Mouse (Mus musculus) kidney, postnatal 0 days (tissue): Measurements from ENCODE around the gene Adcy10. TPM values are rescaled to one million over a fixed set of nuclear protein-coding genes. Genes with fewer than 3 reads are reported as not detected.

ENCODE experiments used
- ATAC-seq: fragments of 200-750 bp; cut with Nextera tagmentation; replicated peaks from 2 replicates; pipeline ENCODE4 v1.8.0; 2017; ENCODE audit warnings: low read depth, moderate number of reproducible peaks, moderate TSS enrichment, moderate library complexity; ENCODE audit not compliant: low FRiP score
- DNase-seq: peaks from one replicate; pipeline ENCODE4 v3.0.0-alpha.2; 2016; ENCODE audit warnings: low spot score
- H3K27ac ChIP-seq: fragments of 300-500 bp; sonication (generic); 2 replicates; pipeline ENCODE4 v1.5.1; 2014; ENCODE audit warnings: mild to moderate bottlenecking
- H3K27me3 ChIP-seq: fragments of 300-500 bp; sonication (generic); 2 replicates; pipeline ENCODE4 v1.6.1; 2014; ENCODE audit warnings: low read length, mixed read lengths; ENCODE audit not compliant: insufficient read depth
- H3K36me3 ChIP-seq: fragments of 300-500 bp; sonication (generic); 2 replicates; pipeline ENCODE4 v1.6.1; 2014; ENCODE audit warnings: low read length, mixed read lengths; ENCODE audit not compliant: insufficient read depth
- H3K4me1 ChIP-seq: fragments of 300-500 bp; sonication (generic); replicated peaks from 2 replicates; pipeline ENCODE4 v1.6.1; 2014; ENCODE audit warnings: antibody characterized with exemption, low read length, mixed read lengths; ENCODE audit not compliant: insufficient read depth
- H3K4me2 ChIP-seq: fragments of 300-500 bp; sonication (generic); 2 replicates; pipeline ENCODE4 v1.6.1; 2014; ENCODE audit warnings: mild to moderate bottlenecking, low read length, moderate library complexity, mixed read lengths
- H3K4me3 ChIP-seq: fragments of 300-500 bp; sonication (generic); replicated peaks from 2 replicates; pipeline ENCODE4 v1.5.1; 2014; ENCODE audit warnings: low read depth, low read length
- H3K9ac ChIP-seq: fragments of 300-500 bp; sonication (generic); 2 replicates; pipeline ENCODE4 v1.6.1; 2014; ENCODE audit warnings: low read depth, low read length
- H3K9me3 ChIP-seq: fragments of 300-500 bp; sonication (generic); replicated peaks from 2 replicates; pipeline ENCODE4 v1.6.1; 2016; ENCODE audit warnings: low read length, inconsistent platforms, mixed read lengths
- CTCF ChIP-seq: IDR thresholded peaks from 2 replicates; pipeline ENCODE4 v1.5.1; 2016; ENCODE audit warnings: antibody characterized with exemption, low read depth, mild to moderate bottlenecking, moderate library complexity
- WGBS: fragments of 180-500 bp; shearing (Covaris S2); extraction: QIAGEN DNeasy Blood & Tissue Kit; methylation state at CpG from one replicate; pipeline ENCODE4 v1.1.7; 2014; 5-methylcytosine and 5-hydroxymethylcytosine counted together
- polyA plus RNA-seq: library from polyadenylated mRNA; unstranded; fragments of >200 nt; fragmentation: Nextera tagmentation; extraction: Ambion mirVana; gene quantifications from 2 replicates; pipeline ENCODE4 v1.2.1, GENCODE M21; 2015

Adcy10 gene
- polyA plus RNA-seq, 1 experiment from 2014 or later, result not detected

DNA sequence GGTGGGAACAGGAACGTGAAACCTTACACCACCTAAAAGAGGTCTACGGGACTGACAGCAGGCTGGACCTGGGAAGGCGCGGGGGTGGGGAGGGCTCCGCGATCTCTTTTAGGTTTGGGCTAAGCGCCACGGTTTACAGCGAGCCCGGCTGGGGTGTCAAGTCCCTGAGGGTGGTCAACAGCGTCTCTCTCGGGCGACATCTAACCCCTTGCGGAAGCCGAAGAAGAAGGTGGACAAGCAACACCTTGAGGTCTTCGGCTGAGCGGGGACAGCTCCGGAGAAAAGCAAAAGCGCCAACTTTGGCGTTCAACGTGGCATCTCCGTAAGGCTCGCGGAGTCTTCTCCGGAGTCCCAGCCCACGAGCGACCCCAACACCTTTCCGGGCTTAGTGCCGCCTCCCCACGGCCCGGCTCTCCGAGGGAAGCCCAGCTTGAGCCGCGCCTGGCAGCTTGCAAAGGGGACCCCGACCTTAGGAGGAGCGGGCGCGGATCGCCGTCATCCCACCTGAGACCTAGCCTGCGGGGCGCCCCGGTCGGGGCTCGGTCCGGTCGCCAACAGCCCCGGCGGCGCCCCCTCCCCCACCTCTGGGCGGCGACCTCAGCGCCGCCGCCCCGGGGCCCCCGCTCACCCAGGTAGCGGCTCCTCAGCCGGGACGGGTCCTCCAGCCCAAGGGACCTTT is 25.3 kb upstream of the Adcy10 start:
- TF ChIP-seq CTCF, result no peak
- Histone ChIP-seq H3K4me1 (no peaks in the 10 kb centered on the region), H3K4me2 (peak overlapping the region; percentile 80), H3K9ac (peak overlapping the region; percentile 92), H3K27ac (peak overlapping the region; percentile 99), H3K27me3 (no peaks in the 10 kb centered on the region), H3K9me3 (no peaks in the 10 kb centered on the region), H3K4me3 (peak overlapping the region; percentile 99), H3K36me3 (no peaks in the 10 kb centered on the region)
- DNase-seq (peak; percentile 69), ATAC-seq (no peak)
- WGBS, result under 1% methylated on average over 58 of the region's 60 CpGs

DNA sequence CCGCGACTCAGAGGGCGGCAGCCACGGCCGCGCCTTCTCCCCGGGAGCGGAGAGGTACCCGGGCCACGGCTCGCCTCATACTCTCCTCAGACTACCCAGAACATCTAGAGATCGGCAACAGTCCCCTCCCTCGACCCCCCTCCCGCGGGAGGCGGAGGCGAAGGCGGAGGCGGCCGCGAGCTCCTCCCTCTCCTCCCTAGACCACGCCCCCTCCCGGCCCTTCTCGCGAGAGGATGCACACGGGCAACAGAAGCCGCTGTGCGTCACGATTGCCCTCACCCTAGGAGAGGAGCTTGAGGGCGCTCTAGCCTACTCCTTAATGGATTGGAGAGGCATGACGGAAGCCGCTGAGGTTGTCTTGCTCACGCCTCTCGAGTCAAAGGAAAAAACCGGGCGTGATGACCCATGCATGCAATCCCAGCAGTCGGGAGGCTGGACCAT is 24.6 kb upstream of the Adcy10 start, which contains the start of the genes Dcaf6 and Mpc2:
Gene Dcaf6, minus strand, starts transcription at position 116 of the 441 bp plus-strand sequence.
Gene Mpc2, plus strand, starts transcription at position 278 of the 441 bp plus-strand sequence.
- WGBS, result under 1% methylated on average over 28 of the region's 37 CpGs
- Histone ChIP-seq H3K27me3 (no peaks in the 10 kb centered on the region), H3K9me3 (no peaks in the 10 kb centered on the region), H3K27ac (peak within 1 kb of the TSS; percentile 99), H3K36me3 (no peaks in the 10 kb centered on the region), H3K9ac (peak within 1 kb of the TSS; percentile 92), H3K4me3 (peak within 1 kb of the TSS; percentile 99), H3K4me1 (no peaks in the 10 kb centered on the region), H3K4me2 (peak within 1 kb of the TSS; percentile 80)
- TF ChIP-seq CTCF, result peak; percentile 59
- ATAC-seq (peak; percentile 93), DNase-seq (peak; percentile 98)

DNA sequence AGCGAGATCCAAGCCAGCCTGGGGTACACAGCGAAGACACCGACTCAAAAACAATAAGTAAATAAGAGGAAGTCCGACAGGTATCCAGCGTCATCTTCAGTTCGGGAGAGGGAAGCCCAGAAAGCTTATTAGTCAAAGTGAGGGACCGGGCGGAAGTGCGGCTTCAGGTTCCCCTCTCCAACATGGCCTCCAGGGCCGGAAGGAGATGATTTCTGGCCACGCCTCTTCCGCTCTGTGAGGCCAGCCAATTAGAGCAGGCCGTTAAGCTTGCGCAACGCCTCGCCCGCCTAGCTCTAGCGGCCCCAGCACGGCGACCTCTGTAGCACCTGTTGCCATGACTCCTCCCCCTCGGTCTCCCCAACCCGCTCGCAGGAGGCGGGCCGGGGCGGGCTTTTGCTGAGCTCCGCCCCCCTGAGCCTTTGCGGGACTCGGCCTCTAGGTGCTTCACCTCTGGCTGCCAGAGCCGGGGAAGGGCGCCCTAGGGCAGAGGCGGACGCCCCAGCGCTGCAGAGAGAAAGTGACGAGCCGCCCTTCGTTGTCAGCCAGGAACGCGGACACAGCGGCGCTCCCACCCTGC is 24.1 kb upstream of the Adcy10 start:
- Histone ChIP-seq H3K36me3 (no peaks in the 10 kb centered on the region), H3K9me3 (no peaks in the 10 kb centered on the region), H3K4me2 (peak overlapping the region; percentile 74), H3K4me3 (peak overlapping the region; percentile 99), H3K27me3 (no peaks in the 10 kb centered on the region), H3K4me1 (no peaks in the 10 kb centered on the region), H3K9ac (peak overlapping the region; percentile 92), H3K27ac (peak overlapping the region; percentile 99)
- WGBS, result 2% methylated on average over 41 of the region's 41 CpGs
- DNase-seq (peak; percentile 100), ATAC-seq (peak; percentile 97)
- TF ChIP-seq CTCF, result peak; percentile 56

DNA sequence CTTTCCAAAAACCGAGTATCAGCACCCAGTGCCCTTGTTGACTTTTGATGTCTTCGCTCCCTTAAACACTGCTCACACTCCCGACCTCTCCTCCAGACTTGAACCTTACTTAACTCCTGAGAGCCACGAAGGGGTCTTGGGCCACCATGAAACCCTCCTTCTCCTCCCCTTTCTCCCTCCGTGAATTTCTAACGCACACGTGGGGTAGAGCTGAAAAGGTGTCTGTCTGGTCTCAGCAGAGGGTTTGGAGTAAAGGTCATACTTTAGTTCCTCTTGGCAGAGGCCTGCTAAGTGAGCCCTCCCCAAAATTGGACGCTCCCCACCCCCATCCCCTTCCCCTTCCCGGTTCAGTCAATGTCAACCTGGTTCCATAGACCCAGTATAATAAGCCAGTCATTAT is 23.3 kb upstream of the Adcy10 start:
- peak overlapping the region; percentile 78 for H3K9ac ChIP-seq
- H3K27me3 ChIP-seq, result no peaks in the 10 kb centered on the region
- H3K4me2 ChIP-seq, result peak overlapping the region; percentile 74
- H3K36me3 ChIP-seq, result no peaks in the 10 kb centered on the region
- peak overlapping the region; percentile 86 for H3K27ac ChIP-seq
- no peaks in the 10 kb centered on the region for H3K9me3 ChIP-seq
- no peaks in the 10 kb centered on the region for H3K4me1 ChIP-seq
- DNase-seq (peak; percentile 20), ATAC-seq (no peak)
- WGBS, result 1% methylated on average over 9 of the region's 9 CpGs
- no peak for TF ChIP-seq CTCF
- peak overlapping the region; percentile 99 for H3K4me3 ChIP-seq

DNA sequence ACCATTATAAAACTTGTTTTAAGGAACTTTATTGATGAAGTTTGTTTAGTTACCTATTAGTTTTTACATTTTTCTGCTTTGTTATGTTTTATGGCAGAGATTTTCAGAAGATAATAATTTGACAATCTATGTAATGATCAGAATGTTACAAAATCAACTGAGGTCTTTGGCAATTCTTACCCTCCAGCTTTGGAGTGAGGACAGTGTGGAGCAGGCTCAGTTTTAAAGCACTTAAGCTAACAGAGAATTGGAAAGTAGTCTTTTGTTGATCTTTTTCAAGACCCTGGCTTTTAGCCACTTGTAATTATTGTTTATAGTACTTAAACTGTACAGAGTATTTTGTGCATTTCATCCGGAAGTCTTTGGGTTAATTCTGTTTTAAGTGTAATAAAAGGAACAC is 22.1 kb upstream of the Adcy10 start:
- TF ChIP-seq CTCF, result no peak
- WGBS, result 71% methylated on average over 1 of the region's 1 CpGs
- no peak overlapping the region for H3K27ac ChIP-seq
- no peaks in the 10 kb centered on the region for H3K4me1 ChIP-seq
- peak overlapping the region; percentile 40 for H3K4me2 ChIP-seq
- peak overlapping the region; percentile 23; the same call in 1 of the 2 replicates for H3K4me3 ChIP-seq
- no peaks in the 10 kb centered on the region for H3K36me3 ChIP-seq
- no peaks in the 10 kb centered on the region for H3K9me3 ChIP-seq
- ATAC-seq, result no peak
- no peak overlapping the region for H3K9ac ChIP-seq
- no peaks in the 10 kb centered on the region for H3K27me3 ChIP-seq
- no peak for DNase-seq

DNA sequence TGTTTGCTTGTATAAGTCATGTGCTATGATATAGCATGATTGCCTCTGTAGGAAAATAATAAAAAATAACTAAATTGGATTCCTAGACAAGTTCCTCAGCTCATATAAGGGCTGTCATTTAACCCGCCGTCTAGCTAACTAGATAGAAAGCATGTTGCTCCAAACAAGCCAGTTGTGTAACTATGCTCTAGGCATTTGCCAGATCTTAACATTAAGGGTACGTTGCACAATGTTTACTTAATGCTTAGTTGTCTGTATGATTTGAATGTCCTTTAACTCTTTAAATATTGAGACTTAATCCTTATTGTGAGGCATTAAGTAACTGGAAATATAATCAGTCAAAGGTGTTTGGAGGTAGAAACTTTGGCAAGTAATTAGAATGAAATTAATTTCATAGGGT is 20.4 kb upstream of the Adcy10 start:
- no peak overlapping the region for H3K4me2 ChIP-seq
- 76% methylated on average over 3 of the region's 3 CpGs for WGBS
- no peaks in the 10 kb centered on the region for H3K27me3 ChIP-seq
- no peak for TF ChIP-seq CTCF
- H3K9ac ChIP-seq, result no peak overlapping the region
- no peak for DNase-seq
- H3K9me3 ChIP-seq, result no peaks in the 10 kb centered on the region
- no peaks in the 10 kb centered on the region for H3K36me3 ChIP-seq
- no peaks in the 10 kb centered on the region for H3K4me1 ChIP-seq
- H3K4me3 ChIP-seq, result no peak overlapping the region
- ATAC-seq, result no peak
- H3K27ac ChIP-seq, result no peak overlapping the region
